Mouse (Mus musculus): ENCODE measurements around the gene Notch3.
"Not testable (repeated sequence)": the region's sequence is repeated elsewhere in the genome, so short reads cannot be mapped to it uniquely, and the experiment has no call there.

Notch3 gene

GRCm38 (mm10) chr17:32118484-32118883 is 48.2 kb downstream of the Notch3 start:
- DNase-seq (ENCODE audit: low read depth): no peak

GRCm38 (mm10) chr17:32117872-32118421 is 48.7 kb downstream of the Notch3 start:
- not testable (repeated sequence) for DNase-seq (ENCODE audit: low read depth)

GRCm38 (mm10) chr17:32117287-32117871 is 49.3 kb downstream of the Notch3 start:
- DNase-seq (ENCODE audit: low read depth): no peak

GRCm38 (mm10) chr17:32116586-32117286 is 49.9 kb downstream of the Notch3 start:
- no peak for DNase-seq (ENCODE audit: low read depth)

- not testable (repeated sequence) for DNase-seq (ENCODE audit: low read depth)
Observed at GRCm38 (mm10) chr17:32114486-32114885, 52.2 kb downstream of the Notch3 start.

- DNase-seq (ENCODE audit: low read depth): peak; percentile 38
Observed at GRCm38 (mm10) chr17:32113523-32114421, 52.9 kb downstream of the Notch3 start.

- no peak for DNase-seq (ENCODE audit: low read depth)
Observed at GRCm38 (mm10) chr17:32113255-32113522, 53.5 kb downstream of the Notch3 start.

- no peak for DNase-seq (ENCODE audit: low read depth)
Observed at GRCm38 (mm10) chr17:32112434-32113254, 54.0 kb downstream of the Notch3 start.

GRCm38 (mm10) chr17:32110980-32111780 is 55.5 kb downstream of the Notch3 start:
- DNase-seq (ENCODE audit: low read depth): no peak

GRCm38 (mm10) chr17:32110424-32110823 is 56.2 kb downstream of the Notch3 start:
- no peak for DNase-seq (ENCODE audit: low read depth)

GRCm38 (mm10) chr17:32109201-32109940 is 57.3 kb downstream of the Notch3 start:
- no peak for DNase-seq (ENCODE audit: low read depth)

- DNase-seq (ENCODE audit: low read depth): not testable (repeated sequence)
Observed at GRCm38 (mm10) chr17:32108320-32109011, 58.2 kb downstream of the Notch3 start.

- no peak for DNase-seq (ENCODE audit: low read depth)
Observed at GRCm38 (mm10) chr17:32107877-32108276, 58.8 kb downstream of the Notch3 start.

GRCm38 (mm10) chr17:32106358-32106757 is 60.3 kb downstream of the Notch3 start:
- DNase-seq (ENCODE audit: low read depth): no peak

GRCm38 (mm10) chr17:32103054-32103453 is 63.6 kb downstream of the Notch3 start:
- DNase-seq (ENCODE audit: low read depth): no peak

- no peak for DNase-seq (ENCODE audit: low read depth)
Observed at GRCm38 (mm10) chr17:32099943-32100586, 66.6 kb downstream of the Notch3 start.

- no peak for DNase-seq (ENCODE audit: low read depth)
Observed at GRCm38 (mm10) chr17:32099574-32099942, 67.1 kb downstream of the Notch3 start.

GRCm38 (mm10) chr17:32098905-32099304 is 67.7 kb downstream of the Notch3 start:
- not testable (repeated sequence) for DNase-seq (ENCODE audit: low read depth)

- DNase-seq (ENCODE audit: low read depth): no peak
Observed at GRCm38 (mm10) chr17:32097676-32098075, 69.0 kb downstream of the Notch3 start.

All from fibroblast of lung, adult 2 months (primary cell).